Mouse (Mus musculus) stomach, embryonic 15.5 days (tissue): ENCODE measurements around the gene Dysf. TPM values are rescaled to one million over a fixed set of nuclear protein-coding genes. Genes with fewer than 3 reads are reported as not detected.

ENCODE experiments used
- ATAC-seq: fragments of 200-750 bp; cut with Nextera tagmentation; 2 replicates; pipeline ENCODE4 v1.8.0; 2017; ENCODE audit warnings: low read depth, moderate number of reproducible peaks, moderate TSS enrichment; ENCODE audit not compliant: insufficient read depth, low FRiP score
- H3K27ac ChIP-seq: fragments of 300-500 bp; sonication (generic); 2 replicates; pipeline ENCODE4 v1.5.1; 2015; ENCODE audit warnings: mild to moderate bottlenecking, inconsistent platforms
- H3K27me3 ChIP-seq: fragments of 300-500 bp; sonication (generic); replicated peaks from 2 replicates; pipeline ENCODE4 v1.6.1; 2015; ENCODE audit warnings: inconsistent platforms
- H3K36me3 ChIP-seq: fragments of 300-500 bp; sonication (generic); 2 replicates; pipeline ENCODE4 v1.6.1; 2015; ENCODE audit warnings: inconsistent platforms
- H3K4me1 ChIP-seq: fragments of 300-500 bp; sonication (generic); 2 replicates; pipeline ENCODE4 v1.6.1; 2015; ENCODE audit warnings: inconsistent platforms
- H3K4me2 ChIP-seq: fragments of 300-500 bp; sonication (generic); 2 replicates; pipeline ENCODE4 v1.6.1; 2015; ENCODE audit warnings: mild to moderate bottlenecking, inconsistent platforms
- H3K4me3 ChIP-seq: fragments of 300-500 bp; sonication (generic); replicated peaks from 2 replicates; pipeline ENCODE4 v1.5.1; 2015; ENCODE audit warnings: inconsistent platforms
- H3K9ac ChIP-seq: fragments of 300-500 bp; sonication (generic); 2 replicates; pipeline ENCODE4 v1.6.1; 2015; ENCODE audit warnings: inconsistent platforms
- H3K9me3 ChIP-seq: fragments of 300-500 bp; sonication (generic); 2 replicates; pipeline ENCODE4 v1.6.1; 2016; ENCODE audit warnings: inconsistent platforms
- WGBS: fragments of 180-500 bp; shearing (Covaris S2); methylation state at CpG from one replicate; pipeline ENCODE4 v1.1.7; 2015; 5-methylcytosine and 5-hydroxymethylcytosine counted together
- polyA plus RNA-seq: library from polyadenylated mRNA; unstranded; fragments of >200 nt; fragmentation: Nextera tagmentation; extraction: Ambion mirVana; gene quantifications from 2 replicates; pipeline ENCODE4 v1.2.1, GENCODE M21; 2015

Gene Dysf
- polyA plus RNA-seq, 1 experiment from 2014 or later = 8.2 TPM

GRCm38 (mm10) chr6:84191656-84192250 is 183.4 kb downstream of the Dysf start:
- WGBS = 56% methylated on average over 6 of the region's 6 CpGs
- H3K36me3 ChIP-seq = no peaks in the 10 kb centered on the region
- no peak overlapping the region for H3K4me2 ChIP-seq
- no peak overlapping the region for H3K9ac ChIP-seq
- no peak overlapping the region for H3K27ac ChIP-seq
- no peaks in the 10 kb centered on the region for H3K9me3 ChIP-seq
- H3K4me3 ChIP-seq = no peak overlapping the region
- no peaks in the 10 kb centered on the region for H3K27me3 ChIP-seq
- H3K4me1 ChIP-seq = no peaks in the 10 kb centered on the region
- ATAC-seq = no peak

DNA sequence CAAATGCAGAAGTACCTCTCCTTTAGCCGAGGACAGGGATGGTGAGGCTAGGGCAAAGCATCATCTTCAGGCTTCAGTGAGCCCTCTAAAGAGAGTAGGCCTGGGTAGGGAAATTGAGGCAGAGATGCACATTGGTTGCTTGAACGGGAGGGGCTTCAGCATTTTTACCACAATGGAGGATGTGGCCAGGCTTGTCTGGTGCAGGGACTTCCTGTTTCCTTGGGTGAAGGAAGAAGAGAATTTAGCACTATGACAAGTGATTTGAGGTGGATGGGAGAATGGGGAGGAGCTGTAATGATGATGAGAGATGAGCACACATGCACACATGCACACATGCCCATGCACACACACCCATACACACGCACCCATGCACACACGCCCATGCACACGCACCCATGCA is 188.1 kb downstream of the Dysf start:
- Histone ChIP-seq H3K4me2 (no peak overlapping the region), H3K4me3 (no peak overlapping the region), H3K27me3 (no peaks in the 10 kb centered on the region), H3K9ac (no peak overlapping the region), H3K4me1 (no peaks in the 10 kb centered on the region), H3K36me3 (no peaks in the 10 kb centered on the region), H3K9me3 (no peaks in the 10 kb centered on the region), H3K27ac (no peak overlapping the region)
- ATAC-seq = no peak
- WGBS = 88% methylated on average over 5 of the region's 5 CpGs

DNA sequence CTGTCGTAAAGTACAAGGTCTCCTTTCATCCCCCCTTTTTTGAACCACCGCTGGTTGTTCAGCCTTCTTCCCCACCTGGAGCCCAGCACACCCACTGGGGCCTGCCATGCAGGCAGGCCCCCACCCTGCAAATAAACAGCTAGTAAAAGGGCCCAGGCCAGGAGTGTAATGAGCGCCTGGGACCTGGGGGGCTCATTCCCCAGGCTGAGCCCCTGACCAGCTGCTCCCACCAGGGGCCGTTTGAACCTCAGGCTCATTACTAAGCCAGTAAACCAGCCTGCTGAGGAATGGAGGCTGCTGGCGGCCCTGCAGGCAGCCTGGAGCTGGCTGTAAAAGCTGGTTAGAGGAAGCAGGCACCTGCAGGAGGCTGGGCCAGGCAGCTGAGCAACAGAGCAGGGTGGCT is 189.4 kb downstream of the Dysf start:
- Histone ChIP-seq H3K9me3 (no peaks in the 10 kb centered on the region), H3K4me1 (no peaks in the 10 kb centered on the region), H3K27ac (no peak overlapping the region), H3K4me3 (no peak overlapping the region), H3K27me3 (no peaks in the 10 kb centered on the region), H3K36me3 (no peaks in the 10 kb centered on the region), H3K4me2 (no peak overlapping the region), H3K9ac (no peak overlapping the region)
- 41% methylated on average over 5 of the region's 5 CpGs for WGBS
- no peak for ATAC-seq

DNA sequence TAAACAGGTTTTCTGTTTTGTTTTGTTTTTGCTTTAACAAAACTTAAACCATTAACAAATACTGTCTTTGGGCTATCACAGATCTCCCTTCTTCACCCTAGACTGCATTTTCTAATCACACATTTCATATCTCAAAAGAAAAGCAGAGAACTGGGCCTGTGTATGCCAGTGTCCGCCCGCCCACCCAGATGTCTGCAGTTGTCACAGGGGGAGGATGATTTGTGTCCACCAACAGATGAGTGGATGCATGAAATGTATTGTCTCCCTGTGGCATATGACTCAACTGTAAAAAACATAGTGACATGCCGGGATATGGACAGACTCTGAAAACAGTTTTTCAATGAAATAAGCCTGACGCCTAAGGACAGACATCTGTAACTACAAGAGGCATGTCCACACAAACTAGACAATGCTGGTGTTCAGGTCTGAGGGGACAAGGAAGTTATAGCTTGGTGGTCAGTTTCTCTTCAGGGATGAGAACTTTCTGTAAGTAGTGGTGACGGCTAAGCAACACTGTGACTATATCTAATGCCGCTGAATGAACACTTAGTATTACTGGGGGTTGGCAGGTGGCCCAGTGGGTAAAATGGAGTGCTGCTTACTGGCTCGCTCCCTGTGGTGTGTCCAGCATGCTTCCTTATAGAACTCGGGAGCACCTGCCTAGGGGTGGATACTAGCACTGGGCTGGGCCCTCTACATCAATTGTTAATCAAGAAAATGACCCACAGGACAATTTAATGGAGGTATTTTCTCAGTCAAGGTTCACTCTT is 193.5 kb downstream of the Dysf start:
- Histone ChIP-seq H3K9ac (no peak overlapping the region), H3K4me3 (no peak overlapping the region), H3K27ac (no peak overlapping the region), H3K36me3 (no peaks in the 10 kb centered on the region), H3K4me2 (no peak overlapping the region), H3K4me1 (no peaks in the 10 kb centered on the region), H3K27me3 (no peaks in the 10 kb centered on the region), H3K9me3 (no peaks in the 10 kb centered on the region)
- no peak for ATAC-seq
- WGBS = 84% methylated on average over 8 of the region's 8 CpGs

DNA sequence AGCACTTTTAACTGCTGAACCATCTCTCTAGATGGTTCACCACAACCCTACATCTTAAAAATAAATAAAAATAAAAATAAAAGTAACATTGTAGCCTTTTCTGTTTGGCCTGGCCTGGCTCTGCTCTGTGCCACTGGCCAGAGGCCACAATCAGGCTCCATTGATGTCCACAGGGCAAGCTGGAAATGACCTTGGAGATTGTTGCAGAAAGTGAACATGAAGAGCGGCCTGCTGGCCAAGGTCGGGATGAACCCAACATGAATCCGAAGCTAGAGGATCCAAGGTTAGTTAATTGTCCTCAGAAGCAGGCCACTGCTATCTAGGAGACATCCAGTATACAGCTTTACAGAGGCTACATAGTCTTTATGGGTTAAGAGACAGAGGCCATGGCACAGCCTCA is 197.2 kb downstream of the Dysf start:
- no peak for ATAC-seq
- Histone ChIP-seq H3K9me3 (no peaks in the 10 kb centered on the region), H3K27me3 (no peaks in the 10 kb centered on the region), H3K9ac (no peak overlapping the region), H3K27ac (no peak overlapping the region), H3K4me1 (no peaks in the 10 kb centered on the region), H3K4me3 (no peak overlapping the region), H3K36me3 (no peaks in the 10 kb centered on the region), H3K4me2 (no peak overlapping the region)
- WGBS = 83% methylated on average over 3 of the region's 3 CpGs

DNA sequence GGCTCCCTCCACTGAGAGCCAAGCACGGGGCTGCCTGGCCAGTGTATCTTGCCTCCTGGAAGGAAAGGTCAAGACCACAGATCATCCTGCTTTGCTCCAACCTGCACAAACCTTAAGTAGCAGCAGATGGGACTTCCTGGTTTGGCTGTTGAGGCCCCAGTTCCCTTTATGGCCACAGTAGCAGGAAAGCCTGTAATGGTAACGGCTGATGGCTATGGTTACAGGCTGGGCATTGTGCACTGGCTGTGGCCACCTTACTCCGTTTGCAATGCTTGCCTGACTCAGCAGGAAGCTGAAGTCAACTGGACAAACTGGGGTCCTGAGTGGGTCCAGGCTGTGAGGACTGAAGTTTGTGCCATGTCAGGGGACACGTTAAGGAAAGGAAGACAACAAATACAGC is 200.2 kb downstream of the Dysf start:
- H3K27ac ChIP-seq = no peak overlapping the region
- H3K4me2 ChIP-seq = no peak overlapping the region
- no peak overlapping the region for H3K9ac ChIP-seq
- H3K9me3 ChIP-seq = no peaks in the 10 kb centered on the region
- no peaks in the 10 kb centered on the region for H3K27me3 ChIP-seq
- no peak for ATAC-seq
- no peaks in the 10 kb centered on the region for H3K36me3 ChIP-seq
- no peak overlapping the region for H3K4me3 ChIP-seq
- no peaks in the 10 kb centered on the region for H3K4me1 ChIP-seq
- 75% methylated on average over 4 of the region's 4 CpGs for WGBS

GRCm38 (mm10) chr6:84209736-84210434 is 201.5 kb downstream of the Dysf start:
- no peak overlapping the region for H3K9ac ChIP-seq
- no peaks in the 10 kb centered on the region for H3K36me3 ChIP-seq
- WGBS = 77% methylated on average over 13 of the region's 13 CpGs
- no peaks in the 10 kb centered on the region for H3K9me3 ChIP-seq
- no peaks in the 10 kb centered on the region for H3K4me1 ChIP-seq
- no peak overlapping the region for H3K4me3 ChIP-seq
- no peaks in the 10 kb centered on the region for H3K27me3 ChIP-seq
- H3K27ac ChIP-seq = no peak overlapping the region
- ATAC-seq = no peak
- H3K4me2 ChIP-seq = no peak overlapping the region

DNA sequence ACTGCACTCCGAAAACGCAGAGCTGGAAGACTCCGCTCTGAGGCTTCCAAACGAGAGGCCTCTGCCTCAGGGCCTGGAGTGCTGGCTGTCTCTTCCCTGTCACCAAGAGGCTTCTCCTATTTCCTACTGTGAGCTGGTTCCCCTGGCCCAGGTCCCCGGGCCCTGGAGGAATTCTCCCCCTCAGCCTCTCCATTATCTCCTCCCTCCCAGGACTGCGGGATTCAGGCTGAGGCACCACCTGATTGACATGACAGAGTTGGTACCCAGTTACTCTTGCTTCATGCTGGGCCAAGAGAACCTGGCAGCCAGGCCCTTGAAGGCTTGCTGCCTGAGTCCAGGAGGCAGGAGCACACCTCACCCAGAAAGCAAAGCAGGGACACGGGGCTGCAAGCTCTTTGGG is 203.1 kb downstream of the Dysf start:
- no peaks in the 10 kb centered on the region for H3K27me3 ChIP-seq
- H3K4me3 ChIP-seq = no peak overlapping the region
- no peaks in the 10 kb centered on the region for H3K9me3 ChIP-seq
- WGBS = 64% methylated on average over 7 of the region's 7 CpGs
- H3K36me3 ChIP-seq = no peaks in the 10 kb centered on the region
- H3K27ac ChIP-seq = no peak overlapping the region
- H3K9ac ChIP-seq = no peak overlapping the region
- no peak for ATAC-seq
- no peaks in the 10 kb centered on the region for H3K4me1 ChIP-seq
- no peak overlapping the region for H3K4me2 ChIP-seq

DNA sequence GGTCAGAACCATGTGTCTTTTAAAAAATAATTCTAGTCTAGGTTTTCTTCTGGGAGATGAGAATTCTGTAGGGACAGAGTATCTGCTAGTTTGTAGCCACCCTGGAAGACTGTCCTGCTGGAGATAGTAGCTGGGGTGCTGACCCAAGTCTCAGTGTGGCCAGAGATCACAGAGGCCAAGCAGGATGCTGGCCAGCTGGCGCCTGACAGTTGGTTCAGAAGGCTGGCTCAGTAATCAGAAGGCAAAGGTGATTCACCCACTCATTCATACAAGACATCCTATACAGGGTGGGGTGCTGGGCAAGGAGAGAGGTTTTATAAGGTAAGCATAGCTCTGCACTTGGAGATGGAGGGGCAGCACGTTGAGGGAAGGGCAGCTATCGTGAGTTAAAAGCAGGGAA is 204.7 kb downstream of the Dysf start:
- Histone ChIP-seq H3K9me3 (no peaks in the 10 kb centered on the region), H3K9ac (no peak overlapping the region), H3K27me3 (no peaks in the 10 kb centered on the region), H3K4me3 (no peak overlapping the region), H3K4me1 (no peaks in the 10 kb centered on the region), H3K36me3 (no peaks in the 10 kb centered on the region), H3K4me2 (no peak overlapping the region), H3K27ac (no peak overlapping the region)
- WGBS = 39% methylated on average over 3 of the region's 3 CpGs
- no peak for ATAC-seq

- WGBS = 47% methylated on average over 1 of the region's 1 CpGs
- H3K4me2 ChIP-seq = no peak overlapping the region
- peak; percentile 7; the same call in 1 of the 2 replicates for ATAC-seq
- H3K9ac ChIP-seq = no peak overlapping the region
- no peaks in the 10 kb centered on the region for H3K4me1 ChIP-seq
- H3K27me3 ChIP-seq = no peaks in the 10 kb centered on the region
- H3K36me3 ChIP-seq = no peaks in the 10 kb centered on the region
- H3K4me3 ChIP-seq = no peak overlapping the region
- no peaks in the 10 kb centered on the region for H3K9me3 ChIP-seq
- no peak overlapping the region for H3K27ac ChIP-seq
These were observed 209.0 kb downstream of the Dysf start for GRCm38 (mm10) chr6:84217216-84217933.

DNA sequence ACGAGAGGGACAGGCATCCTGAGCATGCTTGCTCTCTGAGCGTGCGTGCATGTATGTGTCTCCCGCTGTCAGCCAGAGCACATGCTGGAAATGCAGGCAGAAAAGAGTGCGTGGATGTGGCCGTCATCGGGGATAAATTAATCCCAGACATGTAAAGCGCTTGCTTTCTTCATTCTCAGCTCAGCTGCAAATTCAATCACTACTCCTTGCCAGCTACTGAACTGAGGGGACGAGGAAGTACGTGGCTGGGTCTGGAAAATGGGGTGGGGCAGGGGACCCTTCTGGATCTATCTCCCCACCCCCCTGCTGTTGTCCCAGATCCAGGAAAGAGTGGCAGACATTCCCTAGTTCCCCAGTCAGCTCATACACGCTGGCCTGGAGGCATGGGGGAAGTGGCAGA is 210.7 kb downstream of the Dysf start:
- Histone ChIP-seq H3K27ac (no peak overlapping the region), H3K4me1 (no peaks in the 10 kb centered on the region), H3K4me2 (no peak overlapping the region), H3K9ac (no peak overlapping the region), H3K9me3 (no peaks in the 10 kb centered on the region), H3K27me3 (no peaks in the 10 kb centered on the region), H3K36me3 (no peaks in the 10 kb centered on the region), H3K4me3 (no peak overlapping the region)
- ATAC-seq = no peak
- 68% methylated on average over 11 of the region's 11 CpGs for WGBS

DNA sequence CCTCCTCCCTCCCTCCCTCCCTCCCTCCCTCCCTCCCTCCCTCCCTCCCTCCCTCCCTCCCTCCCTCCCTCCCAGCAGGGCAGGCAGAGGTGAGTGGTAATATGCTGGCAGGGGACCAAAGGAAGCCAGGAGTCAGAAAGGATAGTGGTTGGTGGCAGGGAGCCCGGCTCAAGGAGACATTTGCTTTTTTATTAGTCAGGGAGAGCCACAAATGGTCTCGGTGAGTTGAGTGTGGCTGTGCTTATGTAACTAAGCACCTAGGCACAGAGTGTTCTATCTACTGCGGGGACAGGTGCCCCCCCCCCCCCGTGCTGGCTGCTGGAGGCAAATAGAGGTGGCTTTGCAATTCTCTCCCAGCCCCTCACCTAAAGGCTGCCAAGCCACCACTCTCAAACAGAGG is 216.5 kb downstream of the Dysf start:
- Histone ChIP-seq H3K4me1 (no peaks in the 10 kb centered on the region), H3K4me3 (no peak overlapping the region), H3K9ac (no peak overlapping the region), H3K27ac (no peak overlapping the region), H3K27me3 (no peaks in the 10 kb centered on the region), H3K9me3 (no peaks in the 10 kb centered on the region), H3K4me2 (no peak overlapping the region), H3K36me3 (no peaks in the 10 kb centered on the region)
- ATAC-seq = no peak
- WGBS = 48% methylated on average over 4 of the region's 4 CpGs
